Mouse (Mus musculus) CH12.LX (cell line): ENCODE measurements around the gene Oas1h. TPM values are rescaled to one million over a fixed set of nuclear protein-coding genes. Genes with fewer than 3 reads are reported as not detected.
"Not testable (repeated sequence)": the region's sequence is repeated elsewhere in the genome, so short reads cannot be mapped to it uniquely, and the experiment has no call there.

Source experiments
- DNase-seq: peaks from one replicate; pipeline ENCODE4 v3.0.0-alpha.2; 2013; ENCODE audit errors: extremely low read depth
- H3K27ac ChIP-seq: 2 replicates; pipeline ENCODE4 v1.5.1; 2012; ENCODE audit warnings: low read depth, mild to moderate bottlenecking, control low read depth, moderate library complexity; ENCODE audit not compliant: insufficient read depth
- H3K27me3 ChIP-seq: replicated peaks from 2 replicates; pipeline ENCODE3; 2012; ENCODE audit warnings: inconsistent platforms
- H3K36me3 ChIP-seq, 2 experiments: replicated peaks in 1 of 2; 2 replicates each; pipeline versions ENCODE3 to v1.6.1; 2012; ENCODE audit warnings: inconsistent platforms in 1 of 2, low read length in 1 of 2, mild to moderate bottlenecking in 1 of 2, mixed read lengths in 1 of 2, moderate library complexity in 1 of 2; ENCODE audit not compliant: control insufficient read depth in 1 of 2, insufficient read depth in 1 of 2
- H3K4me1 ChIP-seq, 2 experiments: 2 replicates each; pipeline ENCODE4 v1.6.1; 2012; ENCODE audit warnings: inconsistent platforms in 1 of 2, moderate library complexity in 1 of 2; ENCODE audit not compliant: insufficient read depth in 2 of 2, control insufficient read depth in 1 of 2
- H3K4me2 ChIP-seq: 2 replicates; pipeline ENCODE4 v1.6.1; 2012; ENCODE audit warnings: low read depth, mild to moderate bottlenecking, control low read depth; ENCODE audit not compliant: poor library complexity, insufficient read depth, severe bottlenecking
- H3K4me3 ChIP-seq, 3 experiments: fragments of 150-350 bp in 1 of 3; sonication (generic) in 1 of 3; replicated peaks in 1 of 3; 2 replicates each; pipeline versions ENCODE3 to v1.5.1; 2011 to 2012; ENCODE audit warnings: low read depth in 2 of 3, low read length in 2 of 3, mild to moderate bottlenecking in 2 of 3, moderate library complexity in 2 of 3, control low read depth in 1 of 3, improper control_type of control experiment in 1 of 3, inconsistent platforms in 1 of 3, mixed read lengths in 1 of 3; ENCODE audit not compliant: poor library complexity in 1 of 3
- H3K79me2 ChIP-seq: replicated peaks from 2 replicates; pipeline ENCODE4 v1.6.1; 2012; ENCODE audit warnings: mild to moderate bottlenecking, moderate library complexity; ENCODE audit not compliant: control insufficient read depth, poor library complexity, insufficient read depth, severe bottlenecking; ENCODE audit errors: extremely low read depth
- H3K9ac ChIP-seq: 2 replicates; pipeline ENCODE4 v1.6.1; 2012; ENCODE audit warnings: low read depth, mild to moderate bottlenecking, control low read depth, moderate library complexity; ENCODE audit not compliant: insufficient read depth
- H3K9me3 ChIP-seq: replicated peaks from 2 replicates; pipeline ENCODE3; 2012; ENCODE audit warnings: low read length, inconsistent platforms, mixed read lengths
- BHLHE40 ChIP-seq: IDR thresholded peaks from 2 replicates; pipeline ENCODE4 v1.6.1; 2011; ENCODE audit warnings: mild to moderate bottlenecking, low read depth, low read length, improper control_type of control experiment
- CHD1 ChIP-seq: IDR thresholded peaks from 2 replicates; pipeline ENCODE4 v1.6.1; 2012; ENCODE audit warnings: low read depth, low read length, improper control_type of control experiment, inconsistent platforms
- CHD2 ChIP-seq: IDR thresholded peaks from 2 replicates; pipeline ENCODE4 v1.6.1; 2011; ENCODE audit warnings: low read length, improper control_type of control experiment
- GABPA ChIP-seq: IDR thresholded peaks from 2 replicates; pipeline ENCODE4 v1.6.1; 2012; ENCODE audit warnings: low read depth, low read length, improper control_type of control experiment, inconsistent platforms; ENCODE audit not compliant: insufficient replicate concordance
- HCFC1 ChIP-seq: IDR thresholded peaks from 2 replicates; pipeline ENCODE4 v1.6.1; 2012; ENCODE audit warnings: low read depth, mild to moderate bottlenecking, inconsistent platforms, low read length, improper control_type of control experiment
- MAZ ChIP-seq: IDR thresholded peaks from 2 replicates; pipeline ENCODE4 v1.6.1; 2012; ENCODE audit warnings: low read depth, mild to moderate bottlenecking, inconsistent platforms, low read length, improper control_type of control experiment, moderate library complexity
- NELFE ChIP-seq: IDR thresholded peaks from 2 replicates; pipeline ENCODE4 v1.6.1; 2011; ENCODE audit warnings: low read depth, low read length, improper control_type of control experiment
- NRF1 ChIP-seq: IDR thresholded peaks from 2 replicates; pipeline ENCODE4 v1.6.1; 2014; ENCODE audit warnings: low read depth, mild to moderate bottlenecking, inconsistent platforms, low read length, improper control_type of control experiment, moderate library complexity
- RCOR1 ChIP-seq: conservative IDR thresholded peaks from 2 replicates; pipeline ENCODE4 v1.6.1; 2012; ENCODE audit warnings: low read depth, mild to moderate bottlenecking, inconsistent platforms, low read length, improper control_type of control experiment
- SIN3A ChIP-seq: IDR thresholded peaks from 2 replicates; pipeline ENCODE4 v1.6.1; 2012; ENCODE audit warnings: low read length, improper control_type of control experiment, inconsistent platforms
- SMC3 ChIP-seq: IDR thresholded peaks from 2 replicates; pipeline ENCODE4 v1.6.1; 2011; ENCODE audit warnings: low read depth, low read length, improper control_type of control experiment
- USF1 ChIP-seq: IDR thresholded peaks from 2 replicates; pipeline ENCODE4 v1.6.1; 2014; ENCODE audit warnings: low read depth, mild to moderate bottlenecking, inconsistent platforms, low read length, improper control_type of control experiment
- dilution Hi-C: fragments of 300-500 bp; cut with MboI; formaldehyde crosslinking; loops from 2 replicates; pipeline ENCODE4 v1.14.3; 2020; ENCODE audit warnings: low sequenced_read_pairs; ENCODE audit not compliant: extremely low pct_unique_long_range_greater_than_20kb, extremely low pct_ligation_motif_present
- in situ Hi-C: fragments of 300-500 bp; cut with MboI; formaldehyde crosslinking; loops from 3 replicates; pipeline ENCODE4 v1.14.3; 2019; ENCODE audit warnings: low sequenced_read_pairs, low pct_ligation_motif_present, low pct_unique_long_range_greater_than_20kb, mixed read lengths
- polyA plus RNA-seq: library from polyadenylated mRNA; unstranded; fragments of >175 nt; gene quantifications from 2 replicates; pipeline ENCODE4 v1.2.1, GENCODE M21; 2012; ENCODE audit warnings: low read depth; ENCODE audit not compliant: insufficient read length
- total RNA-seq, 2 experiments: library from RNA; depleted of rRNA; stranded (reverse); fragments of 300-350 nt in 1 of 2; fragments of >200 nt in 1 of 2; gene quantifications; 2 replicates each; pipeline ENCODE4 v1.2.3; 2012 to 2014

The Oas1h gene
- total and polyA plus RNA-seq, 3 experiments = not detected

GRCm38 (mm10) chr5:120890026-120890425 lies 28.8 kb downstream of the Oas1h start:
- Histone ChIP-seq H3K9me3 (peaks cover 8% of the 10 kb centered on the region), H3K36me3 (no peaks in the 10 kb centered on the region), H3K27ac (no peak overlapping the region)
- TF ChIP-seq NRF1 (no peak), BHLHE40 (no peak)
- TF ChIP-seq, all 38 proteins: peak for 0
- no peak for DNase-seq
- Histone ChIP-seq H3K4me1 (no peaks in the 10 kb centered on the region), H3K4me2 (no peak overlapping the region), H3K9ac (no peak overlapping the region), H3K4me3 (no peak overlapping the region), H3K27me3 (peaks cover 4% of the 10 kb centered on the region), H3K79me2 (no peaks in the 10 kb centered on the region)
- in situ Hi-C loops (no loop called here), dilution Hi-C loops (no loop called here)

- dilution Hi-C loops (no loop called here), in situ Hi-C loops (no loop called here)
- no peak overlapping the region for H3K27ac ChIP-seq
- H3K9ac ChIP-seq = no peak overlapping the region
- H3K4me3 ChIP-seq = no peak overlapping the region
- no peaks in the 10 kb centered on the region for H3K79me2 ChIP-seq
- H3K4me2 ChIP-seq = no peak overlapping the region
- H3K27me3 ChIP-seq = peaks cover 4% of the 10 kb centered on the region
- H3K4me1 ChIP-seq = no peaks in the 10 kb centered on the region
- peaks cover 8% of the 10 kb centered on the region for H3K9me3 ChIP-seq
- DNase-seq = no peak
- TF ChIP-seq USF1 = no peak
- no peak for TF ChIP-seq MAZ
- no peak for TF ChIP-seq GABPA
- no peak for TF ChIP-seq RCOR1
- TF ChIP-seq CHD2 = no peak
- no peak for TF ChIP-seq CHD1
- no peak for TF ChIP-seq SMC3
- no peak for TF ChIP-seq SIN3A
- TF ChIP-seq NELFE = no peak
- no peak for TF ChIP-seq HCFC1
- no peaks in the 10 kb centered on the region for H3K36me3 ChIP-seq
Observed at GRCm38 (mm10) chr5:120890991-120891390, 29.8 kb downstream of the Oas1h start.

GRCm38 (mm10) chr5:120891566-120892242 lies 30.5 kb downstream of the Oas1h start:
- in situ Hi-C loops, H3K27me3 ChIP-seq, H3K9ac ChIP-seq, H3K36me3 ChIP-seq, H3K27ac ChIP-seq, H3K79me2 ChIP-seq, H3K4me2 ChIP-seq, H3K9me3 ChIP-seq, dilution Hi-C loops, H3K4me3 ChIP-seq, DNase-seq, H3K4me1 ChIP-seq: not testable (repeated sequence)
